Mouse (Mus musculus) stomach, embryonic 14.5 days (tissue): ENCODE data around the gene Ptprk. TPM values are rescaled to one million over a fixed set of nuclear protein-coding genes. Genes with fewer than 3 reads are reported as not detected.

Experiments
- ATAC-seq: fragments of 200-750 bp; cut with Nextera tagmentation; 2 replicates; pipeline ENCODE4 v1.8.0; 2017; ENCODE audit warnings: low read depth, moderate TSS enrichment; ENCODE audit not compliant: insufficient number of reproducible peaks, insufficient read depth, low FRiP score
- H3K27ac ChIP-seq: fragments of 300-500 bp; sonication (generic); 2 replicates; pipeline ENCODE4 v1.5.1; 2014; ENCODE audit warnings: mild to moderate bottlenecking, low read length, moderate library complexity, mixed read lengths
- H3K27me3 ChIP-seq: fragments of 300-500 bp; sonication (generic); 2 replicates; pipeline ENCODE4 v1.6.1; 2014; ENCODE audit warnings: low read length, control low read depth, mixed read lengths; ENCODE audit not compliant: control insufficient read depth, insufficient read depth
- H3K36me3 ChIP-seq: fragments of 300-500 bp; sonication (generic); 2 replicates; pipeline ENCODE4 v1.6.1; 2014; ENCODE audit warnings: mild to moderate bottlenecking, control low read depth, low read length, moderate library complexity, mixed read lengths; ENCODE audit not compliant: control insufficient read depth, insufficient read depth
- H3K4me1 ChIP-seq: fragments of 300-500 bp; sonication (generic); 2 replicates; pipeline ENCODE4 v1.6.1; 2014; ENCODE audit warnings: low read length, control low read depth, mixed read lengths; ENCODE audit not compliant: control insufficient read depth, insufficient read depth
- H3K4me2 ChIP-seq: fragments of 300-500 bp; sonication (generic); replicated peaks from 2 replicates; pipeline ENCODE4 v1.6.1; 2014; ENCODE audit warnings: low read depth, low read length, control low read depth
- H3K4me3 ChIP-seq: fragments of 300-500 bp; sonication (generic); 2 replicates; pipeline ENCODE4 v1.5.1; 2014; ENCODE audit warnings: low read depth, low read length, control low read depth
- H3K9ac ChIP-seq: fragments of 300-500 bp; sonication (generic); replicated peaks from 2 replicates; pipeline ENCODE4 v1.6.1; 2014; ENCODE audit warnings: low read depth, mild to moderate bottlenecking, control low read depth, low read length, moderate library complexity, mixed read lengths
- H3K9me3 ChIP-seq: fragments of 300-500 bp; sonication (generic); 2 replicates; pipeline ENCODE4 v1.6.1; 2016; ENCODE audit warnings: low read depth, low read length, control low read depth; ENCODE audit not compliant: control insufficient read depth
- WGBS: fragments of 180-500 bp; shearing (Covaris S2); extraction: QIAGEN DNeasy Blood & Tissue Kit; methylation state at CpG from one replicate; pipeline ENCODE4 v1.1.7; 2014; 5-methylcytosine and 5-hydroxymethylcytosine counted together
- polyA plus RNA-seq: library from polyadenylated mRNA; unstranded; fragments of >200 nt; fragmentation: Nextera tagmentation; extraction: Ambion mirVana; gene quantifications from 2 replicates; pipeline ENCODE4 v1.2.1, GENCODE M21; 2014

The Ptprk gene
- polyA plus RNA-seq, 1 experiment from 2014 or later: 67.4 TPM

DNA sequence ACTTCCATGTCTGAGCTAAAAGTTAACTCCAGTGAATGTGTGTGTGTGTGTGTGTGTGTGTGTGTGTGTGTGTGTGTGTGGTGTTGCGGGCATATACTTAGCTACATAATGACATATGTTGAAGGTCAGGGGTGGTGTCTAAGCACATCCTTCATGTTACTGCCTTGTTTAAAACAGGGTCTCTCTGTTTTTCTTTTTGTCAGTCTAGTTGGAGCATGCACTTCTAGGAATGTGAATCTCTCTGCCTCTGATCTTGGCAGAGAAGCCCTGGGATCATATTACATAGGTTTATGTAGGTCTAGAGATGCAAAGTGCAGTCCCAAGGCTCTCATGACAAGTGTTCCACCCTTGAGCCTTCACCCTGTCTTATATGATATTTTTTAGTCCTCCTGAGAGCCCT, 137.5 kb downstream of the Ptprk start:
- Histone ChIP-seq H3K4me2 (no peak overlapping the region), H3K27ac (no peak overlapping the region), H3K27me3 (no peaks in the 10 kb centered on the region), H3K36me3 (no peaks in the 10 kb centered on the region), H3K9ac (no peak overlapping the region), H3K4me3 (no peak overlapping the region), H3K9me3 (no peaks in the 10 kb centered on the region), H3K4me1 (peaks cover 5% of the 10 kb centered on the region; the same call in 1 of the 2 replicates)
- no peak for ATAC-seq
- 31% methylated on average over 1 of the region's 1 CpGs for WGBS

DNA sequence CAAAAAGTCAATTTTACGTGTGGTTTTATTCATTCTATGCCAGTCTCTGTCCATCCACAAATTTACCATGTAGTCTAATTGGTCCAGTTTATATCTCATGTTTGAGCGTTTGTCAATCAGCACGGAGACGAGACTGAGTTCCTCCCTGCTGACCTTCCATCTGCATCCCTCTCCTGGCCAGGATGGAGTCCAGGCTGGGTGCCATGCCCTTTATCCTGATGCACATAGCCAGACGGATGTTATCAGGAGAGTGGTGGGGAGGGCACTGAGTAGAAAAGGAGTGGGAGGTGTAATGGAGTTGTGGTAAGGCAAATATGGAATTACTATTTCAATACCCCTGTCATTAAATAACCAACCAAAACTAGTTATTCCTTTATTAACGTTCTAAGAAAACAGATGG, 140.5 kb downstream of the Ptprk start:
- WGBS: 71% methylated on average over 6 of the region's 6 CpGs
- Histone ChIP-seq H3K27me3 (no peaks in the 10 kb centered on the region), H3K27ac (no peak overlapping the region)

DNA sequence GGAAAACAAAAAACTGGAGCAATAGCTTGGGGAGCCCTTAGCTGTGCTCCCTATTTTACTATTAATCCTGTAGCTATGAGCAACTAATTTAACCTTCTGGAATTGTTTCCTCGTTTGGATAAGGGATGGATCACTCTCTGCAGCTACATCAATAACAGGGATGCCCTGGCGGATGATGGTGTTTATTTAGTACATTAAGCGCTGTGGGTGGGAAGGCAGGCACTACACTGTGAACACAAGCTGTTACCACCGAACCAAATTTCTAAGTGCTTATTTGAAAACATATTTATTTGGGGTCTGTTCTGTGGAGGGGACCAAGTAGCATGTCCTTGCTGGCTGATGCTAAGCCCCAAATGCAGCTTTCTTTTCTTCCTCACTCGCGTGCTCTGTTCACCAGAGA, 149.0 kb downstream of the Ptprk start:
- Histone ChIP-seq H3K36me3 (no peaks in the 10 kb centered on the region), H3K9me3 (no peaks in the 10 kb centered on the region), H3K4me2 (no peak overlapping the region), H3K27me3 (no peaks in the 10 kb centered on the region), H3K4me3 (no peak overlapping the region), H3K27ac (no peak overlapping the region), H3K9ac (no peak overlapping the region), H3K4me1 (peaks cover 5% of the 10 kb centered on the region; the same call in 1 of the 2 replicates)
- no peak for ATAC-seq
- WGBS: 50% methylated on average over 6 of the region's 6 CpGs

More for the DNA sequence above, 140.5 kb downstream of the Ptprk start:
- Histone ChIP-seq H3K4me1 (peaks cover 5% of the 10 kb centered on the region; the same call in 1 of the 2 replicates), H3K36me3 (no peaks in the 10 kb centered on the region), H3K9me3 (no peaks in the 10 kb centered on the region), H3K4me3 (no peak overlapping the region), H3K4me2 (no peak overlapping the region), H3K9ac (no peak overlapping the region)
- no peak for ATAC-seq

GRCm38 (mm10) chr10:28224376-28224775, 149.8 kb downstream of the Ptprk start:
- WGBS: 83% methylated on average over 1 of the region's 1 CpGs
- Histone ChIP-seq H3K36me3 (no peaks in the 10 kb centered on the region), H3K4me3 (no peak overlapping the region), H3K27ac (no peak overlapping the region), H3K4me1 (peaks cover 5% of the 10 kb centered on the region; the same call in 1 of the 2 replicates), H3K9me3 (no peaks in the 10 kb centered on the region), H3K4me2 (no peak overlapping the region), H3K27me3 (no peaks in the 10 kb centered on the region), H3K9ac (no peak overlapping the region)
- ATAC-seq: no peak

DNA sequence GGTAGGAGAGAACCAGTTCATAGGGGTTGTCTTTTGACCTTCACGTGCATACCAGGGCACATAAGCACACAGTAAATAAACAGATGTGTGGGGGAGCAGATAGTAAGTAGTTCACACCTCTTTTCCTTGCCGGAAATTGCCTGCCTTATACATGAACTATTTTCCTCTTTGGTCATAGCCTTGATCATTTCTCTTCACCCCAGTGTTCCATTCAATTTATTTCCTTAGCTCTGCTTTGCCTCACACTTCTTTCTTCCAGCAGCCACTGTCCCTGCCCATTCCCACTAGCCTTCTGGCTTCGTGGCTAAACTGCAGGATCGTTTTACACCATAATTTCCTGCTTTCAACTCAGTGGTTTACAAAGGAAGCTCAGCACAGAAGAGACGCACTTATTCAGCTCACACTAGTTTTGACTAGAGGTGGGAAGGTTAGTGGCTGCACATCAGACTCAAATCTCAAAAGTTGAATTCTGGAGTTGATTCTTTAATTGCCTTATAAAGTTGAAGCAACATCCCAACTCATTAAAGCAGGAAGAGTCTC, 151.0 kb downstream of the Ptprk start:
- H3K4me2 ChIP-seq: no peak overlapping the region
- no peak overlapping the region for H3K9ac ChIP-seq
- H3K36me3 ChIP-seq: no peaks in the 10 kb centered on the region
- no peak overlapping the region for H3K4me3 ChIP-seq
- H3K4me1 ChIP-seq: peaks cover 5% of the 10 kb centered on the region; the same call in 1 of the 2 replicates
- H3K27ac ChIP-seq: no peak overlapping the region
- no peaks in the 10 kb centered on the region for H3K9me3 ChIP-seq
- no peak for ATAC-seq
- 13% methylated on average over 5 of the region's 5 CpGs for WGBS
- H3K27me3 ChIP-seq: no peaks in the 10 kb centered on the region

DNA sequence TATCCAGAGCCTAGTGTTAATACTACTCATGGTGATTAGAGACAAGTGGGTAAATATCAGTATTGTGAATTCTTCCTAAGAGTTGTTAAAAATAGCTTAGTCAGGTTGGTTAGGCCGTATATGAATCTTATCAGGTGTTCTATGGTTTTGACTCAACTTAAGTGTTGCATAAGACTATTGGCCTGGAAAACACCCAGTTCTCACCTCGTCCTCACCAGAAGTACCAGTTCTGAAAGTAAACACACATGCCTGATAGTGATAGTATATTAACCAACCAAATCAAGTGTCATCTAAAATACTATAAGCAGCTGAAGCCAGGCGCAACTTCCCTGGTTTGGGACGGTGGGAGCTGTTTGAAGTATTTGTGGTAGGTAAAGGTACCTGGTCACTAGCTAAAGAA, 153.1 kb downstream of the Ptprk start:
- no peaks in the 10 kb centered on the region for H3K36me3 ChIP-seq
- H3K4me1 ChIP-seq: peaks cover 5% of the 10 kb centered on the region; the same call in 1 of the 2 replicates
- H3K27ac ChIP-seq: no peak overlapping the region
- no peak overlapping the region for H3K4me2 ChIP-seq
- peak; percentile 79 for ATAC-seq
- no peak overlapping the region for H3K9ac ChIP-seq
- 55% methylated on average over 4 of the region's 4 CpGs for WGBS
- no peaks in the 10 kb centered on the region for H3K9me3 ChIP-seq
- no peaks in the 10 kb centered on the region for H3K27me3 ChIP-seq
- H3K4me3 ChIP-seq: no peak overlapping the region

- 48% methylated on average over 1 of the region's 1 CpGs for WGBS
- Histone ChIP-seq H3K27ac (no peak overlapping the region), H3K9me3 (no peaks in the 10 kb centered on the region), H3K36me3 (no peaks in the 10 kb centered on the region), H3K4me3 (no peak overlapping the region), H3K27me3 (no peaks in the 10 kb centered on the region), H3K4me1 (peaks cover 5% of the 10 kb centered on the region; the same call in 1 of the 2 replicates), H3K4me2 (no peak overlapping the region), H3K9ac (no peak overlapping the region)
- ATAC-seq: peak; percentile 79; the same call in 1 of the 2 replicates
Observed at GRCm38 (mm10) chr10:28228208-28228607, 153.6 kb downstream of the Ptprk start.

DNA sequence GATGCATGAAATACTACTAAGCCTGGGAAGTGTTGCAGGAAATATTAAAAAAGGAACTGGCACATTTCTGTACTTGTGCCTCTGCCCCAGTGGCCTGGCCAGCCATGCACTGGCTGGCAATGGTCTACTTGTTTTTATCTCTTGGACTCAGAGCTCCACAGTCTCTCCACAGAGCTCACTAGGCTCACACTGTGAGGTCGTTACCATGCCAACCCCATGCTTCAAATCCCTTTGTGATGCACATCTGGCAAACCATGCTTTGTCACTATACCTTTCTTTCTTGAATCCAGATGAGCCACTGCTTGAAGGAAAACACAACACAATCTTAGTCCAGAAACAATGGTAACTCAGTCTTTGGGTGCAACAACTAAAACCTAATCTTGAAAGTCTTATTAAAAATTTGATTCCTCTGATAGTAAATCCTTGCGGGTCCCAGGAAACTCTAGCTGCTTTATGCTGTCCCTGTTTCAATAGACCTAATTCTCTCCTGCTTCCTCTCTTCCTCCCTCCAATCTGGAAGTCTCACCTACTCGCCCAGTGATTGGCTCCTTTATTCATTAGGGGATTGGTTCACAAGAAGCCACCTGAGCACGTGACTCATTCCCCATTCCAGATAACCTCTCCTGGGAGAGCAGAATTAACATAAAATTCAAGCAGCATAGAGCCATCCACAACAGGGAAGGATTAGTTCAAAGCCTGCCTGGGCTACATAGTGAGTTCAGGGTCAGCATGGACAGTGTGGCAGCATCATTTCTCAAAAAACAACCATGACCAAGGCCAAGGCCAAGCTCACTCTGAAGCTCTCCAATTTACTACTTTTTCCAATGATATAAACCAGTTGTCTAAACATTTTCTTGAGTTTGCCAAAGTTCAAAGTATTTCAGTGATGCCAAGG, 157.9 kb downstream of the Ptprk start:
- Histone ChIP-seq H3K4me3 (no peak overlapping the region), H3K36me3 (no peaks in the 10 kb centered on the region), H3K9ac (no peak overlapping the region), H3K4me2 (no peak overlapping the region), H3K27ac (no peak overlapping the region), H3K9me3 (no peaks in the 10 kb centered on the region), H3K4me1 (no peaks in the 10 kb centered on the region), H3K27me3 (no peaks in the 10 kb centered on the region)
- no peak for ATAC-seq
- 72% methylated on average over 4 of the region's 4 CpGs for WGBS
